Mouse (Mus musculus) MEL (cell line): Measurements from ENCODE around the gene Fhl3. TPM values are rescaled to one million over a fixed set of nuclear protein-coding genes. Genes with fewer than 3 reads are reported as not detected.

Experiments used
- DNase-seq: peaks from one replicate; pipeline ENCODE4 v3.0.0; 2011; ENCODE audit warnings: low read depth, low spot score
- H3K27ac ChIP-seq: 2 replicates; pipeline ENCODE4 v1.5.1; 2012; ENCODE audit warnings: low read depth, mild to moderate bottlenecking, control low read depth, low read length, moderate library complexity; ENCODE audit not compliant: control insufficient read depth
- H3K27me3 ChIP-seq, 2 experiments: fragments of 150-350 bp in 1 of 2; sonication (generic) in 1 of 2; 2 replicates each; pipeline ENCODE4 v1.6.1; 2012; ENCODE audit warnings: low read length in 2 of 2, mild to moderate bottlenecking in 2 of 2, improper control_type of control experiment in 1 of 2, moderate library complexity in 1 of 2; ENCODE audit not compliant: insufficient read depth in 2 of 2, control insufficient read depth in 1 of 2
- H3K36me3 ChIP-seq, 2 experiments: 2 replicates each; pipeline ENCODE4 v1.6.1; 2012 to 2014; ENCODE audit warnings: low read length in 2 of 2, improper control_type of control experiment in 1 of 2, inconsistent platforms in 1 of 2, mild to moderate bottlenecking in 1 of 2; ENCODE audit not compliant: insufficient read depth in 2 of 2, control insufficient read depth in 1 of 2
- H3K4me1 ChIP-seq, 2 experiments: fragments of 150-350 bp in 1 of 2; sonication (generic) in 1 of 2; 2 replicates each; pipeline ENCODE4 v1.6.1; 2012; ENCODE audit warnings: low read length in 2 of 2, improper control_type of control experiment in 1 of 2, mild to moderate bottlenecking in 1 of 2; ENCODE audit not compliant: insufficient read depth in 2 of 2, control insufficient read depth in 1 of 2
- H3K4me3 ChIP-seq, 2 experiments: fragments of 150-350 bp in 1 of 2; sonication (generic) in 1 of 2; 2 replicates each; pipeline ENCODE4 v1.5.1; 2012; ENCODE audit warnings: low read depth in 2 of 2, low read length in 2 of 2, mild to moderate bottlenecking in 2 of 2, moderate library complexity in 2 of 2, control low read depth in 1 of 2, improper control_type of control experiment in 1 of 2; ENCODE audit not compliant: control insufficient read depth in 1 of 2, insufficient read depth in 1 of 2
- H3K79me2 ChIP-seq: 2 replicates; pipeline ENCODE4 v1.6.1; 2012; ENCODE audit warnings: mild to moderate bottlenecking, low read length, moderate library complexity; ENCODE audit not compliant: control insufficient read depth, poor library complexity, insufficient read depth
- H3K9ac ChIP-seq: 2 replicates; pipeline ENCODE4 v1.6.1; 2012; ENCODE audit warnings: low read depth, mild to moderate bottlenecking, control low read depth, low read length, moderate library complexity; ENCODE audit not compliant: control insufficient read depth, poor library complexity, severe bottlenecking
- H3K9me3 ChIP-seq: fragments of 150-350 bp; sonication (generic); replicated peaks from 2 replicates; pipeline ENCODE4 v1.6.1; 2012; ENCODE audit warnings: mild to moderate bottlenecking, low read length, improper control_type of control experiment, moderate library complexity; ENCODE audit not compliant: insufficient read depth
- CTCF ChIP-seq, 3 experiments: IDR thresholded peaks in 2 of 3; conservative IDR thresholded peaks in 1 of 3; 2 replicates each; pipeline ENCODE4 v1.5.1; 2011 to 2012; ENCODE audit warnings: low read length in 3 of 3, low read depth in 2 of 3, mild to moderate bottlenecking in 2 of 3, improper control_type of control experiment in 1 of 3, inconsistent platforms in 1 of 3, mixed read lengths in 1 of 3, moderate library complexity in 1 of 3; ENCODE audit not compliant: control insufficient read depth in 1 of 3, insufficient read depth in 1 of 3, poor library complexity in 1 of 3, severe bottlenecking in 1 of 3
- ELF1 ChIP-seq: IDR thresholded peaks from 2 replicates; pipeline ENCODE4 v1.6.1; 2014; ENCODE audit warnings: low read depth, mild to moderate bottlenecking, inconsistent platforms, low read length, improper control_type of control experiment, moderate library complexity
- GABPA ChIP-seq: IDR thresholded peaks from 2 replicates; pipeline ENCODE4 v1.6.1; 2012; ENCODE audit warnings: low read depth, mild to moderate bottlenecking, inconsistent platforms, low read length, improper control_type of control experiment, moderate library complexity
- HCFC1 ChIP-seq: IDR thresholded peaks from 2 replicates; pipeline ENCODE4 v1.6.1; 2012; ENCODE audit warnings: low read depth, mild to moderate bottlenecking, inconsistent platforms, low read length, improper control_type of control experiment, moderate library complexity
- MAX ChIP-seq: IDR thresholded peaks from 2 replicates; pipeline ENCODE4 v1.6.1; 2011; ENCODE audit warnings: low read length, improper control_type of control experiment
- MEF2A ChIP-seq: IDR thresholded peaks from 2 replicates; pipeline ENCODE4 v1.6.1; 2014; ENCODE audit warnings: low read depth, mild to moderate bottlenecking, inconsistent platforms, low read length, improper control_type of control experiment; ENCODE audit not compliant: poor library complexity, insufficient replicate concordance, severe bottlenecking; ENCODE audit errors: extremely low read depth
- MXI1 ChIP-seq: IDR thresholded peaks from 2 replicates; pipeline ENCODE4 v1.6.1; 2011; ENCODE audit warnings: mild to moderate bottlenecking, low read depth, low read length, improper control_type of control experiment
- MYC ChIP-seq: IDR thresholded peaks from 2 replicates; pipeline ENCODE4 v1.6.1; 2011; ENCODE audit warnings: low read depth, mild to moderate bottlenecking, low read length, improper control_type of control experiment, moderate library complexity
- POLR2AphosphoS5 ChIP-seq: IDR thresholded peaks from 2 replicates; pipeline ENCODE4 v1.6.1; 2012; ENCODE audit warnings: low read depth, borderline replicate concordance, mild to moderate bottlenecking, inconsistent platforms, low read length, moderate library complexity, mixed read lengths
- RAD21 ChIP-seq: IDR thresholded peaks from 2 replicates; pipeline ENCODE4 v1.6.1; 2011; ENCODE audit warnings: mild to moderate bottlenecking, low read depth, low read length, improper control_type of control experiment
- SMC3 ChIP-seq: IDR thresholded peaks from 2 replicates; pipeline ENCODE4 v1.6.1; 2011; ENCODE audit warnings: low read depth, low read length, improper control_type of control experiment
- polyA plus RNA-seq, 2 experiments: library from polyadenylated mRNA; stranded (reverse) in 1 of 2; unstranded in 1 of 2; fragments of >175 nt in 1 of 2; fragments of >200 nt in 1 of 2; gene quantifications; 2 replicates each; pipeline versions ENCODE4 v1.2.1 to v1.2.4; 2012; ENCODE audit warnings: low replicate concordance in 2 of 2, low read depth in 1 of 2; ENCODE audit not compliant: insufficient read length in 2 of 2, insufficient read depth in 1 of 2, missing spikeins in 1 of 2
- total RNA-seq: library from RNA; depleted of rRNA; stranded (reverse); fragments of 300-350 nt; gene quantifications from 2 replicates; pipeline ENCODE4 v1.2.3, GENCODE M21; 2012

Fhl3 gene
- total and polyA plus RNA-seq, 3 experiments: 5.6 to 13.8 TPM; not detected in 1

DNA sequence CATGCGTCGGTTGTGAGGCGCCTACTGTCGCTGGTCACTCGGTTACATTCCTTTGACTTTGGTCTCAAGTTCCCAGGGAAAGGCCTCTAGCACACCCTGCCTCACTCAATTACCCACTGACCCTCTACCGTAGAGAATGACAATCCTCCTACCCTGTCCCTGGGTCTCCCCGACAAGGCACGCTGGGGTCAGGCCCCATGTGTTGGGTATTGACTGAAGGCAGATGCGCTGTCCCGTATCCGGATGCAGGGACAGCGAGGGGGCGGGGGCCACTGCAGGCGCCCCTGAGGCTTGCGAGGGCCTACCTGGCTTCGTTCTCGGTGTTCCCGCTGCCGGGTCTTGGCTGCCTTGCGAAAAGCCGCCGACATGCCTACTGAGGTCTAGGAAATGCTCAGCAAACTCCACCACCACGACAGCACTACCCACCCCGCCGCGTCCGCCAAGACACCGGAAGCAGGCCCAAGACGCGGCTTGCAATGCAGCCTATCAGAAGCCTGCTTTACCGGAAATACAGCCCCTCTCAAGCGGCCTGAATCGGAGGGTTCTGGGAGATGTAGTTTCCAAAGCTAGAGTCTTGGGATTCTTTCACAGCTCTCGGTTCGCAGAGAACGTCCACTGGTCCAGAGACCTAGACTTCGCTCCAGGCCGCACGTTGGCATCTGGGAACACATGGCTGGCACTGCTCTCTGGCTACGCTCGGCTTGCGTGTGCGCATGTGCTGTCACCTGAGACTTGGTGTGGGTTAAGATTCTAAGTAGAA is 7.2 kb upstream of the Fhl3 start, which contains the start of gene Utp11 (continued):
- TF ChIP-seq MYC (peak; percentile 59; the same call in 1 of the 2 replicates), MEF2A (no peak), CTCF (IDR thresholded peaks at IDR 0.05 in 2 of 3, conservative IDR thresholded peaks at IDR 0.05 in 1 of 3; ENCODE audit: control insufficient read depth in 1 of 3, insufficient read depth in 1 of 3, low read depth in 2 of 3, low read length in 3 of 3, poor library complexity in 1 of 3, severe bottlenecking in 1 of 3) (no peak)
- TF ChIP-seq, all 39 proteins: peak for 17

DNA sequence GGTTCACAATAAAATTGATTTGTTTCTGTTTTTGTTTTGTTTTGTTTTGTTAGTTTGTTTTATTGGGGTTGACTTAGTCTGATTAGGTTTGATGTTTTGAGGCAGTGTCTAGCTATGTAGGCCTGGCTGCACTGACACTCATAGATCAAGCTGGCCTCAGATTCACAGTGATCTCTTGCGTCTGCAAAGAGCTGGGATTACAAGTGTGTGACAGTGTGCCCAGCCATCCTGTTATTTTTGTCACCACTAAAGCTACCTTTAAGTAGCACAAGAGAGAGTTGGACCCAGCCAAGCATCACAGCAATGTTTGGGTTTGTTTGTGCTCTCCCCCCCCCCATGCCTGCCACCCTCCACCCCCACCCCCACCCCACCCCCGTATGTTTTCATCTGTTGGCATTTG is 5.9 kb upstream of the Fhl3 start:
- H3K9ac ChIP-seq: no peak overlapping the region
- H3K27me3 ChIP-seq: no peaks in the 10 kb centered on the region
- H3K27ac ChIP-seq: no peak overlapping the region
- H3K36me3 ChIP-seq: peaks cover 0 to 24% of the 10 kb centered on the region in 2 experiments; a peak in 2 of 4 replicates
- peaks cover 34% of the 10 kb centered on the region for H3K79me2 ChIP-seq
- TF ChIP-seq MAX: no peak
- TF ChIP-seq SMC3: no peak
- no peak for TF ChIP-seq POLR2AphosphoS5
- TF ChIP-seq HCFC1: no peak
- TF ChIP-seq ELF1: no peak
- H3K4me1 ChIP-seq: peaks cover 2 to 25% of the 10 kb centered on the region in 2 experiments; a peak in 3 of 4 replicates
- H3K9me3 ChIP-seq: no peaks in the 10 kb centered on the region
- no peak overlapping the region for H3K4me3 ChIP-seq
- DNase-seq: no peak

- peaks cover 26% of the 10 kb centered on the region for H3K79me2 ChIP-seq
- H3K9me3 ChIP-seq: no peaks in the 10 kb centered on the region
- peak; percentile 57 for DNase-seq
- H3K27ac ChIP-seq: peak overlapping the region; percentile 56
- no peaks in the 10 kb centered on the region for H3K27me3 ChIP-seq
- H3K4me3 ChIP-seq: peak overlapping the region in 1 of 2 experiments; percentile 3; a peak in 2 of 4 replicates
- H3K36me3 ChIP-seq: peaks cover 0 to 18% of the 10 kb centered on the region in 2 experiments; a peak in 2 of 4 replicates
- TF ChIP-seq GABPA (0 out of 2 replicates have a peak, but pooled peaks have one; percentile 21), MXI1 (no peak), MYC (peak; percentile 36; the same call in 1 of the 2 replicates), RAD21 (no peak)
- TF ChIP-seq, all 39 proteins: peak for 2
- Histone ChIP-seq H3K4me1 (peaks cover 2 to 23% of the 10 kb centered on the region in 2 experiments; a peak in 3 of 4 replicates), H3K9ac (peak overlapping the region; percentile 47)
Measured at GRCm38 (mm10) chr4:124695786-124696516, 4.5 kb upstream of the Fhl3 start.
